Mouse (Mus musculus): Measurements from ENCODE around the gene Tac4. TPM values are rescaled to one million over a fixed set of nuclear protein-coding genes. Genes with fewer than 3 reads are reported as not detected.
A peak's percentile ranks its signal among the peaks of the same experiment; 100 is the strongest.

Gene Tac4
- polyA plus RNA-seq, 1 experiment = not detected

DNA sequence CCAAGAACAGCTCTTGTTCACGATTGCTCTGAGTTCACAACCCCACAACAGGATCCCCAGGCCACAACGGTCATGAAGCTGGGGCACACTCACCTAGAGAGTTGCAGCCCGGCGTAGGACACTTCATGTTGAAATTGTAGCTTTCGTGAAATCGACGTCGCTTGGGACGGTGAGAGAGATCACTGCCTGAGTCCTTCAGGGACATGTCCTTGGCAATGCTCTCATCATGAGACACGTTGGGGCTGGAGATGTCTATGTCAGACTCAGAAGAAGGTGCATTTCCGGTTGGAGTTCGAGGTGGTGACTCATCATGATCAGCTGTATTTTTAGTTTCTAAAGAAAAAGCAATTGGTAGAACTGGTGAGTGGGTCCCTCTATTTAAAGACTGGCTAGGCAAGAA lies 38.6 kb downstream of the Tac4 start:
- Histone ChIP-seq H3K27ac (ENCODE audit: insufficient read depth, low read depth, low read length) (no peak overlapping the region), H3K4me1 (ENCODE audit: control insufficient read depth, insufficient read depth, low read length) (peaks cover 3% of the 10 kb centered on the region; the same call in 1 of the 2 replicates), H3K4me3 (ENCODE audit: insufficient read depth, low read depth, low read length) (no peak overlapping the region)
- 78% methylated on average over 12 of the region's 12 CpGs for WGBS
- no peak for TF ChIP-seq CTCF (IDR thresholded peaks at IDR 0.05; ENCODE audit: insufficient read depth, low read depth, low read length)
- TF ChIP-seq POLR2A (IDR thresholded peaks at IDR 0.05; ENCODE audit: insufficient read depth, low read depth, low read length) = no peak

DNA sequence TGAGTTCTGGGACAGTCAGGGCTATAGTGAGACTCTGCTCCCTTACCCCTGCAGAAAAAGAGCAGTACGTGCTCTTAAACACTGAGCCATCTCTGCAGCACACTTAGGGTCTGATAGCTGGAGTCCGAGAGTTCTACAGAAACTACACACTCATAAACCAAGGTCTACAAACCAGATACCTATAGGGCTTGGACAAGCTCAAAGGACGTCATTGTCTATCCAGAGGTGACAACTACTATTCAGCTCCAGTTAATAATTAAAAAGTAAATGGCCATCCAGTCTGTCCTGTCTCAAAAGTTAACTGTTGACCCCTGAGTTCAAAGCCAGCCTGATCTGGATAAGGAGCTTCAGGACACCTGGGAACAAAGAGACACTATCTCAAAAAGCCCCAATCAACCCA lies 40.4 kb downstream of the Tac4 start:
- no peak overlapping the region for H3K27ac ChIP-seq (ENCODE audit: insufficient read depth, low read depth, low read length)
- 94% methylated on average over 3 of the region's 3 CpGs for WGBS
- TF ChIP-seq CTCF (IDR thresholded peaks at IDR 0.05; ENCODE audit: insufficient read depth, low read depth, low read length) = no peak
- no peak for TF ChIP-seq POLR2A (IDR thresholded peaks at IDR 0.05; ENCODE audit: insufficient read depth, low read depth, low read length)

DNA sequence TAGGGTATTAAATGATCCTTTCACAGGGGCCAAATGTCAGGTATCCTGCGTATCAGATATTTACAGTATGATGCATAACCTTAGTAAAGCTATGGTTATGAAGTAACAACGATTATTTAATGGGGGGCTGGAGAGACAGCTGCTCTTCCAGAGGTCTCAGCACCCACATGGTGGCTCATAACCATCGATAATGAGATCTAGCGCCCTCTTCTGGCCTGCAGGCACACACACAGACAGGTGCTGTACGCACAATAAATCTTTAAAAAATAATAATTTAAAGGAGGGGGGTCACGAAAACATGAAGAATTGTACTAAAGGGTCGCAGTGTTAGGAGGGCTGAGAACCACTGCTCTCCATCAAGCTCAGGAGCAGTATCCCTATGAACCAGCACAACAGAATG lies 44.3 kb downstream of the Tac4 start:
- TF ChIP-seq CTCF (IDR thresholded peaks at IDR 0.05; ENCODE audit: insufficient read depth, low read depth, low read length) (no peak), POLR2A (IDR thresholded peaks at IDR 0.05; ENCODE audit: insufficient read depth, low read depth, low read length) (no peak)
- Histone ChIP-seq H3K27ac (ENCODE audit: insufficient read depth, low read depth, low read length) (no peak overlapping the region), H3K4me3 (ENCODE audit: insufficient read depth, low read depth, low read length) (no peak overlapping the region), H3K4me1 (ENCODE audit: control insufficient read depth, insufficient read depth, low read length) (0 out of 2 replicates have a peak, but pooled peaks cover 2% of the 10 kb centered on the region)
- 92% methylated on average over 7 of the region's 7 CpGs for WGBS

More for the DNA sequence above, 40.4 kb downstream of the Tac4 start:
- peaks cover 3% of the 10 kb centered on the region; the same call in 1 of the 2 replicates for H3K4me1 ChIP-seq (ENCODE audit: control insufficient read depth, insufficient read depth, low read length)
- H3K4me3 ChIP-seq (ENCODE audit: insufficient read depth, low read depth, low read length) = no peak overlapping the region

DNA sequence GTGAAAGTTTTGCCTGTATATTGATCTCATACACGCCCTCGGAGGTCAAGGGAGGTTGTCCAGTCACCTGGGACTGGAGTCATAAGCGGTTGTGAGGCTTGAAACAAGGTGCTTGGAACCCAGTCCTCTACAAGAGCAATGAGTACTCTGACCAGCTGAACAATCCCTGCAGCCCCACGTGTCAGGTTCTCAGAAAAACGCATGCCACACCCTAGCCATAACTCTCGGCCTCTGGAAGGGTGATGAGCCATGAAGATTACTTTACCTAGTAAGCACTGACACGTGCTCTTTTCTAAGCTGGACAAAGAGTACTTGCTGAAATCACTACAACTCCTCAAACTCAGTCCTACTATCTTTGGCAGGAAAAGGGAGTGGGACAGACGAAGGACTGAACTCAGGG lies 46.2 kb downstream of the Tac4 start:
- 78% methylated on average over 8 of the region's 8 CpGs for WGBS
- Histone ChIP-seq H3K4me3 (ENCODE audit: insufficient read depth, low read depth, low read length) (no peak overlapping the region), H3K4me1 (ENCODE audit: control insufficient read depth, insufficient read depth, low read length) (0 out of 2 replicates have a peak, but pooled peaks cover 4% of the 10 kb centered on the region), H3K27ac (ENCODE audit: insufficient read depth, low read depth, low read length) (no peak overlapping the region)
- TF ChIP-seq POLR2A (IDR thresholded peaks at IDR 0.05; ENCODE audit: insufficient read depth, low read depth, low read length) (no peak), CTCF (IDR thresholded peaks at IDR 0.05; ENCODE audit: insufficient read depth, low read depth, low read length) (no peak)

DNA sequence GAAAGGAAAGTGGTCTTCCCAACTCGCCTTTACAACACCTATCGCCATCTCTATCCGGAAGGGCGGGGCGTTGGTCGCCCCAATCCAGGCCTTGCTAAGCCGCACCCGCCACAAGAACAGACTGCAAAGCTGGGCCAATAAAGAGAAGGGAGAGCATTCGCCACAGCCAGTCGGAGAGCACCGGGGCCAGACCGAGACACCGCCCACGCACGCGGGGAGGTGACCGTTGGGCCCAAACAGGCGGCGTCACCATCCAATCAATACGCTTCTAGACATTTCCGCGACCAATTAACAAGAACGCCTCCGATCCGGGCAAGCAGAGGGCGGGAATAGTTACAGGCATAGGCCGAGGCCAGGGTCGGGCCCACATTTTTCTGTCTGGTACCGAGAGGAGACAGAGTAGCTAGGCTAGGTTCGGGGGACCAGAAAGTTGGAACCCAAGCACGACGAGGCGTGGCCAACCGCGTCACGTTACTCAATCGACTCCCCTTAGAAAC lies 48.2 kb downstream of the Tac4 start:
- H3K4me1 ChIP-seq (ENCODE audit: control insufficient read depth, insufficient read depth, low read length) = 0 out of 2 replicates have a peak, but pooled peaks cover 4% of the 10 kb centered on the region
- H3K4me3 ChIP-seq (ENCODE audit: insufficient read depth, low read depth, low read length) = peak overlapping the region; percentile 79
- H3K27ac ChIP-seq (ENCODE audit: insufficient read depth, low read depth, low read length) = peak overlapping the region; percentile 94
- WGBS = under 1% methylated on average over 37 of the region's 37 CpGs
- TF ChIP-seq POLR2A (IDR thresholded peaks at IDR 0.05; ENCODE audit: insufficient read depth, low read depth, low read length) (peak; percentile 60), CTCF (IDR thresholded peaks at IDR 0.05; ENCODE audit: insufficient read depth, low read depth, low read length) (no peak)

DNA sequence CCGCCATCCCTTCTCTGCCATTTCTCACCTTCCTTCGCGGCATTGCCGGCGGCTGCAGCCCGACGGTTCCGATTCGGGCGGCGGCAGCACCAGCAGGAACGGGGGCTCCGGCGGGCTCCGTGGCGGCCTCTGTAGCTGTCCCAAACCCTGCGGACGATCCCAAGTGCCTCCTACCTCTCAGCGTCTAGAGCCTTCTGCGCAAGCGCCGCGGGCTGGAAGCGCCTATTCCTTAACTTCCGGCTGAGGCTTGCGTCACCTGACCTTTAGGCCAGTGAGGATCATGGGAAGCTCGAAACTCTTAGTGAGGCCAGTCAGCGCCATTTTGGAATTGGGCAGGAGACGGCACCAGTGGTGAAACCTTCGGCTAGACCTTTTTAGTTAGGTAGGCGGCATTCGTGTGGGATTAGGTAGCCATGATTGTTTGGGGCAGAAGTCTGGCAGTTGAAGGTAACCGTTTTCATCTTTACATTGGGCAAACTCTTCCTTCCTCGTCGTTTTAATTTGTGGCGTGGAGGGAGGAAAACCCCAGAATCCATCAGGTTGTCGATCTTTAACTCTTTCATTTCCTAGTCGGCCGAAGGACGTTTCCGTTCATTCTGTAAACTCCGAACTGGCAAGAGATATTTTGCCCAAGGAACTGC lies 48.8 kb downstream of the Tac4 start, which contains the start of gene Kat7:
Gene Kat7, minus strand, starts transcription at position 240 of the 641 bp plus-strand sequence.
- Histone ChIP-seq H3K4me1 (ENCODE audit: control insufficient read depth, insufficient read depth, low read length) (0 out of 2 replicates have a peak, but pooled peaks cover 4% of the 10 kb centered on the region), H3K4me3 (ENCODE audit: insufficient read depth, low read depth, low read length) (peak within 1 kb of the TSS; percentile 79), H3K27ac (ENCODE audit: insufficient read depth, low read depth, low read length) (peak within 1 kb of the TSS; percentile 94)
- WGBS = under 1% methylated on average over 42 of the region's 42 CpGs
- peak; percentile 46; the same call in 1 of the 2 replicates for TF ChIP-seq POLR2A (IDR thresholded peaks at IDR 0.05; ENCODE audit: insufficient read depth, low read depth, low read length)
- TF ChIP-seq CTCF (IDR thresholded peaks at IDR 0.05; ENCODE audit: insufficient read depth, low read depth, low read length) = no peak

DNA sequence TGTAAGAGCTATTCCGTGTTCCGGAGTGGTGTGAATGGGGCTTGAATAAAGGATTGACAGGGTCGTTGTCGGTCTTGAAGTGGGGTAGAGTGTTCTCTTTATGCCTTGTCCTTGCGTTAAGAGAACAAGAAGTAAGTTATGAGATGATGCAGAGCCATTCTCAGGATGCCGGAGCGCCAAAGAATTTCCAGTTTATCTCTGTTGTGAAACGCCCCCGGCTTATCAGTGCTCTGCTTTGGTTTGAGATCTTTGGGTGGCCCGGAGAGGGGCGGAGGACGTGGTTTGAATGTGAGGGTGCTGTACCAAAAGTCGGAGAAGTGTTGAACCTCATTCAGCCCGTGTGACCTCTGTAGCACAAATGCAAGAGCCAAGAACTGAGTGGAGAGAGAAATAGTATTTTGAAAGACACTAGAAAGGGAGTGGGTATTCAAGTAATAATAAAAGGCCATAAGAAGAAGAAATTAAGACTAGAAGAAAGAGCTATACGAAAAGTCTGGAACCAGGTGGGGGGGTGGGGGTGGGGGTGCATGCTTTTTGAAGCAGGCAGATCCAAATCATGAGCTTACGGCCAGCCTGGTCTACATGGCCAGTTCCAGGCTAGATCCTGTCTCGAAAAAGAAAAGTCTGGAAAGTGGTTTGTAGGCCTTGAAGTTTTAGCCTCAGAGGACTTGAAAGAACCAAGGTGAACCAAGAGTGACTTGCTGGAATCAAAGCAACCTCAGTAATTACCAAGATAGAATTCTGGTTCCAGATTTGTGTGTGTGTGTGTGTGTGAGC lies 49.5 kb downstream of the Tac4 start:
- WGBS = 4% methylated on average over 17 of the region's 17 CpGs
- TF ChIP-seq CTCF (IDR thresholded peaks at IDR 0.05; ENCODE audit: insufficient read depth, low read depth, low read length) = no peak
- TF ChIP-seq POLR2A (IDR thresholded peaks at IDR 0.05; ENCODE audit: insufficient read depth, low read depth, low read length) = no peak
- peak overlapping the region; percentile 62 for H3K4me3 ChIP-seq (ENCODE audit: insufficient read depth, low read depth, low read length)
- peak overlapping the region; percentile 78 for H3K27ac ChIP-seq (ENCODE audit: insufficient read depth, low read depth, low read length)
- H3K4me1 ChIP-seq (ENCODE audit: control insufficient read depth, insufficient read depth, low read length) = peaks cover 5% of the 10 kb centered on the region; the same call in 1 of the 2 replicates

DNA sequence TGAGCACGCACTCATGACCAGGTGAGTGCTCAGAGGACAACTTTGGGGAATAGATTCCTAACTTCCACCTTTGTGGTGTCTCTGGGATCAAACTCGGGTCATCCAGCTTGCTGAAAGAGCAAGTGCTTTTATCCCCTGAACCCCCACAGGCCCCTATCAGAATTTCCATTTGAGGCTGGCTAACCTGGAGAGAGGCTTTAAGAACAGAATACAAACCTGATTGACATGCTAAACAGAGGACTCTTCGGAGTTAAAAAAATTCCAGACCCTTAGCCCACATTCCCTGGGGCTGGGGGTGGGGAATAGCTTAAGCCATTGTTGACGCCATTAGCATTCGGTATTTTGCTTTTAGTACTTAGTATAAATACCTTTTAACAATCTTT lies 50.1 kb downstream of the Tac4 start:
- WGBS = 21% methylated on average over 5 of the region's 5 CpGs
- peaks cover 9% of the 10 kb centered on the region; the same call in 1 of the 2 replicates for H3K4me1 ChIP-seq (ENCODE audit: control insufficient read depth, insufficient read depth, low read length)
- H3K4me3 ChIP-seq (ENCODE audit: insufficient read depth, low read depth, low read length) = no peak overlapping the region
- no peak overlapping the region for H3K27ac ChIP-seq (ENCODE audit: insufficient read depth, low read depth, low read length)
- no peak for TF ChIP-seq POLR2A (IDR thresholded peaks at IDR 0.05; ENCODE audit: insufficient read depth, low read depth, low read length)
- TF ChIP-seq CTCF (IDR thresholded peaks at IDR 0.05; ENCODE audit: insufficient read depth, low read depth, low read length) = no peak
